Mouse (Mus musculus): ENCODE data around the gene Nfkb1.

Gene Nfkb1

GRCm38 (mm10) chr3:135590471-135590870, 100.9 kb downstream of the Nfkb1 start:
- DNase-seq (ENCODE audit: low read depth in 1 of 2, low spot score in 2 of 2): no peak

- no peak for DNase-seq (ENCODE audit: low read depth in 1 of 2, low spot score in 2 of 2)
Measured at GRCm38 (mm10) chr3:135586471-135586880, 104.9 kb downstream of the Nfkb1 start.

GRCm38 (mm10) chr3:135586060-135586459, 105.3 kb downstream of the Nfkb1 start:
- no peak for DNase-seq (ENCODE audit: low read depth in 1 of 2, low spot score in 2 of 2)

- no peak for DNase-seq (ENCODE audit: low read depth in 1 of 2, low spot score in 2 of 2)
Measured at GRCm38 (mm10) chr3:135585482-135585881, 105.9 kb downstream of the Nfkb1 start.

GRCm38 (mm10) chr3:135582246-135582645, 109.1 kb downstream of the Nfkb1 start:
- no peak for DNase-seq (ENCODE audit: low read depth in 1 of 2, low spot score in 2 of 2)

GRCm38 (mm10) chr3:135581606-135582117, 109.7 kb downstream of the Nfkb1 start:
- no peak for DNase-seq (ENCODE audit: low read depth in 1 of 2, low spot score in 2 of 2)

- no peak for DNase-seq (ENCODE audit: low read depth in 1 of 2, low spot score in 2 of 2)
Measured at GRCm38 (mm10) chr3:135580439-135581275, 110.7 kb downstream of the Nfkb1 start.

GRCm38 (mm10) chr3:135579179-135579578, 112.2 kb downstream of the Nfkb1 start:
- DNase-seq (ENCODE audit: low read depth in 1 of 2, low spot score in 2 of 2): no peak

- no peak for DNase-seq (ENCODE audit: low read depth in 1 of 2, low spot score in 2 of 2)
Measured at GRCm38 (mm10) chr3:135578588-135579140, 112.7 kb downstream of the Nfkb1 start.

GRCm38 (mm10) chr3:135575126-135575525, 116.2 kb downstream of the Nfkb1 start:
- DNase-seq (ENCODE audit: low read depth in 1 of 2, low spot score in 2 of 2): no peak

- no peak for DNase-seq (ENCODE audit: low read depth in 1 of 2, low spot score in 2 of 2)
Measured at GRCm38 (mm10) chr3:135573051-135573450, 118.3 kb downstream of the Nfkb1 start.

GRCm38 (mm10) chr3:135571540-135571939, 119.8 kb downstream of the Nfkb1 start:
- DNase-seq (ENCODE audit: low read depth in 1 of 2, low spot score in 2 of 2): no peak

GRCm38 (mm10) chr3:135568633-135569032, 122.7 kb downstream of the Nfkb1 start:
- no peak for DNase-seq (ENCODE audit: low read depth in 1 of 2, low spot score in 2 of 2)

GRCm38 (mm10) chr3:135567888-135568287, 123.5 kb downstream of the Nfkb1 start:
- no peak for DNase-seq (ENCODE audit: low read depth in 1 of 2, low spot score in 2 of 2)

GRCm38 (mm10) chr3:135565306-135565705, 126.0 kb downstream of the Nfkb1 start:
- DNase-seq (ENCODE audit: low read depth in 1 of 2, low spot score in 2 of 2): no peak

- no peak for DNase-seq (ENCODE audit: low read depth in 1 of 2, low spot score in 2 of 2)
Measured at GRCm38 (mm10) chr3:135564706-135565105, 126.6 kb downstream of the Nfkb1 start.

- DNase-seq (ENCODE audit: low read depth in 1 of 2, low spot score in 2 of 2): no peak
Measured at GRCm38 (mm10) chr3:135563163-135563689, 128.1 kb downstream of the Nfkb1 start.

GRCm38 (mm10) chr3:135562036-135562435, 129.3 kb downstream of the Nfkb1 start:
- DNase-seq (ENCODE audit: low read depth in 1 of 2, low spot score in 2 of 2): no peak

GRCm38 (mm10) chr3:135556851-135557662, 134.3 kb downstream of the Nfkb1 start:
- DNase-seq (ENCODE audit: low read depth in 1 of 2, low spot score in 2 of 2): no peak

- no peak for DNase-seq (ENCODE audit: low read depth in 1 of 2, low spot score in 2 of 2)
Measured at GRCm38 (mm10) chr3:135556052-135556587, 135.2 kb downstream of the Nfkb1 start.

- no peak for DNase-seq (ENCODE audit: low read depth in 1 of 2, low spot score in 2 of 2)
Measured at GRCm38 (mm10) chr3:135555192-135555591, 136.2 kb downstream of the Nfkb1 start.
